Mouse (Mus musculus) limb, embryonic 14.5 days (tissue): ENCODE measurements around the gene Pole4. TPM values are rescaled to one million over a fixed set of nuclear protein-coding genes. Genes with fewer than 3 reads are reported as not detected.
"Not testable (repeated sequence)": the region's sequence is repeated elsewhere in the genome, so short reads cannot be mapped to it uniquely, and the experiment has no call there.

Experiments used
- ATAC-seq: fragments of 200-750 bp; cut with Nextera tagmentation; 2 replicates; pipeline ENCODE4 v1.8.0; 2017; ENCODE audit warnings: low read depth, moderate number of reproducible peaks, moderate TSS enrichment; ENCODE audit not compliant: low FRiP score
- DNase-seq: peaks from one replicate; pipeline ENCODE4 v3.0.0-alpha.2; 2015; ENCODE audit warnings: low spot score
- H3K27ac ChIP-seq: fragments of 300-500 bp; sonication (generic); replicated peaks from 2 replicates; pipeline ENCODE4 v1.5.1; 2014; ENCODE audit warnings: low read depth, mild to moderate bottlenecking, low read length, moderate library complexity, mixed read lengths
- H3K27me3 ChIP-seq: fragments of 300-500 bp; sonication (generic); 2 replicates; pipeline ENCODE4 v1.6.1; 2014; ENCODE audit warnings: low read length, mixed read lengths; ENCODE audit not compliant: control insufficient read depth, insufficient read depth
- H3K36me3 ChIP-seq: fragments of 300-500 bp; sonication (generic); 2 replicates; pipeline ENCODE4 v1.6.1; 2014; ENCODE audit warnings: mild to moderate bottlenecking, low read length, moderate library complexity, mixed read lengths; ENCODE audit not compliant: control insufficient read depth, insufficient read depth
- H3K4me1 ChIP-seq: fragments of 300-500 bp; sonication (generic); 2 replicates; pipeline ENCODE4 v1.6.1; 2014; ENCODE audit warnings: antibody characterized with exemption, low read length, mixed read lengths; ENCODE audit not compliant: control insufficient read depth, insufficient read depth
- H3K4me2 ChIP-seq: fragments of 300-500 bp; sonication (generic); replicated peaks from 2 replicates; pipeline ENCODE4 v1.6.1; 2014; ENCODE audit warnings: low read depth, mild to moderate bottlenecking, low read length, moderate library complexity; ENCODE audit not compliant: severe bottlenecking
- H3K4me3 ChIP-seq: fragments of 300-500 bp; sonication (generic); replicated peaks from 2 replicates; pipeline ENCODE4 v1.5.1; 2014; ENCODE audit warnings: low read length
- H3K9ac ChIP-seq: fragments of 300-500 bp; sonication (generic); 2 replicates; pipeline ENCODE4 v1.6.1; 2014; ENCODE audit warnings: mild to moderate bottlenecking, low read depth, low read length, moderate library complexity; ENCODE audit not compliant: severe bottlenecking
- H3K9me3 ChIP-seq: fragments of 300-500 bp; sonication (generic); 2 replicates; pipeline ENCODE4 v1.6.1; 2016; ENCODE audit warnings: low read length; ENCODE audit not compliant: control insufficient read depth
- POLR2A ChIP-seq: fragments of 200-500 bp; IDR thresholded peaks from 2 replicates; pipeline ENCODE4 v1.8.0; 2012; ENCODE audit warnings: inconsistent platforms, mild to moderate bottlenecking, moderate library complexity, borderline replicate concordance; ENCODE audit not compliant: insufficient read depth, insufficient read length; ENCODE audit errors: extremely low read depth
- WGBS: fragments of 180-500 bp; shearing (Covaris S2); extraction: QIAGEN DNeasy Blood & Tissue Kit; methylation state at CpG from one replicate; pipeline ENCODE4 v1.1.7; 2014; 5-methylcytosine and 5-hydroxymethylcytosine counted together
- polyA plus RNA-seq, 2 experiments: library from polyadenylated mRNA; depleted of rRNA in 1 of 2; stranded (reverse) in 1 of 2; unstranded in 1 of 2; fragments of >200 nt; fragmentation: Nextera tagmentation in 1 of 2; extraction: Ambion mirVana in 1 of 2; gene quantifications; 2 replicates each; pipeline versions ENCODE4 v1.2.1 to v1.2.3; 2012 to 2014

The Pole4 gene
- polyA plus RNA-seq, 2 experiments: 41.8 to 97.2 TPM

GRCm38 (mm10) chr6:82701296-82701695 lies 3.9 kb downstream of the Pole4 start:
- DNase-seq (no peak), ATAC-seq (no peak)
- no peaks in the 10 kb centered on the region for H3K4me1 ChIP-seq
- H3K9ac ChIP-seq: no peak overlapping the region
- no peak for TF ChIP-seq POLR2A
- H3K27me3 ChIP-seq: no peaks in the 10 kb centered on the region
- H3K4me3 ChIP-seq: no peak overlapping the region
- H3K36me3 ChIP-seq: no peaks in the 10 kb centered on the region
- 62% methylated on average over 6 of the region's 6 CpGs for WGBS
- H3K27ac ChIP-seq: no peak overlapping the region
- no peaks in the 10 kb centered on the region for H3K9me3 ChIP-seq
- no peak overlapping the region for H3K4me2 ChIP-seq

- ATAC-seq (no peak), DNase-seq (no peak)
- no peak overlapping the region for H3K4me3 ChIP-seq
- no peak overlapping the region for H3K4me2 ChIP-seq
- no peaks in the 10 kb centered on the region for H3K27me3 ChIP-seq
- no peaks in the 10 kb centered on the region for H3K9me3 ChIP-seq
- WGBS: 40% methylated on average over 5 of the region's 5 CpGs
- no peak for TF ChIP-seq POLR2A
- no peaks in the 10 kb centered on the region for H3K4me1 ChIP-seq
- no peak overlapping the region for H3K9ac ChIP-seq
- H3K27ac ChIP-seq: no peak overlapping the region
- H3K36me3 ChIP-seq: no peaks in the 10 kb centered on the region
These were observed 5.3 kb downstream of the Pole4 start for GRCm38 (mm10) chr6:82699831-82700230.

GRCm38 (mm10) chr6:82696736-82697135 lies 8.4 kb downstream of the Pole4 start:
- H3K4me1 ChIP-seq: no peaks in the 10 kb centered on the region
- H3K9ac ChIP-seq: no peak overlapping the region
- H3K4me3 ChIP-seq: no peak overlapping the region
- no peaks in the 10 kb centered on the region for H3K36me3 ChIP-seq
- DNase-seq (no peak), ATAC-seq (no peak)
- 84% methylated on average over 3 of the region's 3 CpGs for WGBS
- TF ChIP-seq POLR2A: no peak
- H3K27ac ChIP-seq: no peak overlapping the region
- no peaks in the 10 kb centered on the region for H3K27me3 ChIP-seq
- H3K9me3 ChIP-seq: no peaks in the 10 kb centered on the region
- no peak overlapping the region for H3K4me2 ChIP-seq

- Histone ChIP-seq H3K4me1 (no peaks in the 10 kb centered on the region), H3K9ac (no peak overlapping the region), H3K4me3 (no peak overlapping the region), H3K27me3 (no peaks in the 10 kb centered on the region), H3K4me2 (no peak overlapping the region), H3K9me3 (no peaks in the 10 kb centered on the region), H3K27ac (no peak overlapping the region), H3K36me3 (no peaks in the 10 kb centered on the region)
- 59% methylated on average over 13 of the region's 13 CpGs for WGBS
- ATAC-seq: no peak
- TF ChIP-seq POLR2A: no peak
- no peak for DNase-seq
These were observed 10.5 kb downstream of the Pole4 start for GRCm38 (mm10) chr6:82694668-82695067.

- no peak for ATAC-seq
- H3K9me3 ChIP-seq: no peaks in the 10 kb centered on the region
- DNase-seq: no peak
- H3K27ac ChIP-seq: no peak overlapping the region
- H3K27me3 ChIP-seq: no peaks in the 10 kb centered on the region
- no peaks in the 10 kb centered on the region for H3K4me1 ChIP-seq
- no peak overlapping the region for H3K4me3 ChIP-seq
- H3K36me3 ChIP-seq: no peaks in the 10 kb centered on the region
- no peak for TF ChIP-seq POLR2A
- H3K4me2 ChIP-seq: no peak overlapping the region
- WGBS: 91% methylated on average over 4 of the region's 4 CpGs
- H3K9ac ChIP-seq: no peak overlapping the region
These were observed 15.7 kb downstream of the Pole4 start for GRCm38 (mm10) chr6:82689474-82689873.

- not testable (repeated sequence) for H3K9ac ChIP-seq, H3K36me3 ChIP-seq, H3K27me3 ChIP-seq, H3K27ac ChIP-seq, DNase-seq, H3K9me3 ChIP-seq, H3K4me2 ChIP-seq, H3K4me3 ChIP-seq, H3K4me1 ChIP-seq, ATAC-seq
- 54% methylated on average over 5 of the region's 5 CpGs for WGBS
These were observed 16.6 kb downstream of the Pole4 start for GRCm38 (mm10) chr6:82688586-82688985.
